Mouse (Mus musculus): ENCODE measurements at regions not wholly inside any gene's neighbourhood (a gene's known extent, or its start where the extent isn't known, plus 50 kb on each side); places are given as distances from the start of the nearest gene placed in this dataset.

- Histone ChIP-seq H3K4me2 (no peak overlapping the region), H3K4me3 (ENCODE audit: low read depth, low read length) (no peak overlapping the region), H3K36me3 (ENCODE audit: insufficient read depth) (no peaks in the 10 kb centered on the region), H3K4me1 (ENCODE audit: insufficient read depth) (no peaks in the 10 kb centered on the region), H3K27ac (ENCODE audit: low read depth) (no peak overlapping the region), H3K9me3 (ENCODE audit: low read depth, low read length) (no peaks in the 10 kb centered on the region), H3K9ac (no peak overlapping the region), H3K27me3 (ENCODE audit: insufficient read depth, low read length) (no peaks in the 10 kb centered on the region)
- DNase-seq (no peak), ATAC-seq (ENCODE audit: insufficient read depth) (no peak)
- TF ChIP-seq CTCF (IDR thresholded peaks at IDR 0.05; ENCODE audit: low read depth): no peak
- WGBS: 37% methylated on average over 4 of the region's 4 CpGs
Measured at GRCm38 (mm10) chr3:63542638-63543408, 59.1 kb upstream of the Gm34302 start.

DNA sequence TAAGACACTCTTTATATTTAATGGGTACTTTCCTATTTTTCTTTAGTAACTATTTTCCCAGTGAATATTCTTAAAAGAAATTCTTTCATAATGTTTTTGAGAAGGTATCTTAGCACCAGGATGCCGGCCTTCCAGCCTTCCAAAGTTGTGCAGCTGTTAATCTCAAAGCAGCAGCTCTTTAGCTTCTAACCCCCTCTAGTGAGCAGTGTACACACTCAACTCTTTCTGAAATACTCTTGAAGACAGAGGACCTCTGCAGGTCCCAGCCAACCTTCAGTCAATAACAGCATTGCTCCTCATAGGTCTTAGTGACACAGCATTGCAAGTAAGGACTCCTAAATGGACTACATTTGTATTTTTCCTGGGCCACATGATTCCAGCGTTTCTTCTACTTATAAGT is 55.2 kb upstream of the Gm34302 start:
- H3K36me3 ChIP-seq (ENCODE audit: insufficient read depth): no peaks in the 10 kb centered on the region
- no peaks in the 10 kb centered on the region for H3K9me3 ChIP-seq (ENCODE audit: low read depth, low read length)
- WGBS: 53% methylated on average over 2 of the region's 2 CpGs
- DNase-seq: peak; percentile 40
- H3K27ac ChIP-seq (ENCODE audit: low read depth): no peak overlapping the region
- peak; percentile 41; the same call in 1 of the 2 replicates for TF ChIP-seq CTCF (IDR thresholded peaks at IDR 0.05; ENCODE audit: low read depth)
- no peak for ATAC-seq (ENCODE audit: insufficient read depth)
- no peaks in the 10 kb centered on the region for H3K4me1 ChIP-seq (ENCODE audit: insufficient read depth)
- H3K27me3 ChIP-seq (ENCODE audit: insufficient read depth, low read length): no peaks in the 10 kb centered on the region
- no peak overlapping the region for H3K4me2 ChIP-seq
- no peak overlapping the region for H3K9ac ChIP-seq
- no peak overlapping the region for H3K4me3 ChIP-seq (ENCODE audit: low read depth, low read length)

- Histone ChIP-seq H3K4me3 (ENCODE audit: low read depth, low read length) (no peak overlapping the region), H3K9me3 (ENCODE audit: low read depth, low read length) (no peaks in the 10 kb centered on the region), H3K4me1 (ENCODE audit: insufficient read depth) (no peaks in the 10 kb centered on the region), H3K4me2 (no peak overlapping the region), H3K27ac (ENCODE audit: low read depth) (no peak overlapping the region), H3K36me3 (ENCODE audit: insufficient read depth) (no peaks in the 10 kb centered on the region), H3K9ac (no peak overlapping the region), H3K27me3 (ENCODE audit: insufficient read depth, low read length) (no peaks in the 10 kb centered on the region)
- ATAC-seq (ENCODE audit: insufficient read depth): no peak
- WGBS: 47% methylated on average over 2 of the region's 2 CpGs
- peak; percentile 43 for DNase-seq
- no peak for TF ChIP-seq CTCF (IDR thresholded peaks at IDR 0.05; ENCODE audit: low read depth)
Measured at GRCm38 (mm10) chr3:63534141-63534540, 50.5 kb upstream of the Gm34302 start.
